Mouse (Mus musculus) olfactory bulb, adult 2 months (tissue): ENCODE measurements around the gene Impdh2. TPM values are rescaled to one million over a fixed set of nuclear protein-coding genes. Genes with fewer than 3 reads are reported as not detected.

Experiments
- H3K27ac ChIP-seq: fragments of 200-500 bp; 2 replicates; pipeline ENCODE4 v1.5.1; 2012; ENCODE audit warnings: low read depth, low read length; ENCODE audit not compliant: insufficient read depth
- H3K4me1 ChIP-seq: fragments of 200-500 bp; 2 replicates; pipeline ENCODE4 v1.6.1; 2012; ENCODE audit warnings: low read length; ENCODE audit not compliant: control insufficient read depth, insufficient read depth
- H3K4me3 ChIP-seq: fragments of 200-500 bp; 2 replicates; pipeline ENCODE4 v1.5.1; 2012; ENCODE audit warnings: mild to moderate bottlenecking, low read depth, low read length, moderate library complexity; ENCODE audit not compliant: insufficient read depth
- CTCF ChIP-seq: fragments of 200-500 bp; IDR thresholded peaks from 2 replicates; pipeline ENCODE4 v1.5.1; 2012; ENCODE audit warnings: low read depth, mild to moderate bottlenecking, low read length, moderate library complexity; ENCODE audit not compliant: insufficient read depth
- POLR2A ChIP-seq: fragments of 200-500 bp; IDR thresholded peaks from 2 replicates; pipeline ENCODE4 v1.6.1; 2012; ENCODE audit warnings: mild to moderate bottlenecking, low read depth, low read length, moderate library complexity; ENCODE audit not compliant: insufficient read depth
- WGBS: fragments of 180-500 bp; shearing (Covaris S2); methylation state at CpG from one replicate; pipeline ENCODE4 v1.1.7; 2018; 5-methylcytosine and 5-hydroxymethylcytosine counted together
- polyA plus RNA-seq: library from polyadenylated mRNA; stranded (reverse); fragments of >200 nt; gene quantifications from 2 replicates; pipeline ENCODE4 v1.2.4, GENCODE M21; 2012; ENCODE audit warnings: low replicate concordance; ENCODE audit not compliant: missing spikeins, insufficient read depth, insufficient read length

The Impdh2 gene
- polyA plus RNA-seq, 1 experiment = not detected

- H3K4me3 ChIP-seq = peak overlapping the region; percentile 86
- 15% methylated on average over 18 of the region's 18 CpGs for WGBS
Observed at GRCm38 (mm10) chr9:108567931-108568419, 7.9 kb downstream of the Impdh2 start.

GRCm38 (mm10) chr9:108568511-108568921, 8.4 kb downstream of the Impdh2 start:
- Histone ChIP-seq H3K4me1 (peaks cover 39% of the 10 kb centered on the region), H3K27ac (no peak overlapping the region), H3K4me3 (peak overlapping the region; percentile 86; the same call in 1 of the 2 replicates)
- TF ChIP-seq POLR2A (no peak), CTCF (no peak)
- 81% methylated on average over 17 of the region's 17 CpGs for WGBS

More at GRCm38 (mm10) chr9:108567931-108568419, 7.9 kb downstream of the Impdh2 start:
- Histone ChIP-seq H3K4me1 (peaks cover 34% of the 10 kb centered on the region), H3K27ac (peak overlapping the region; percentile 84)
- TF ChIP-seq CTCF (no peak), POLR2A (no peak)

GRCm38 (mm10) chr9:108569381-108570206, 9.5 kb downstream of the Impdh2 start, which contains the start of gene Dalrd3:
Gene Dalrd3 (plus strand): TSS chr9:108569886.
- 2% methylated on average over 42 of the region's 42 CpGs for WGBS
- Histone ChIP-seq H3K4me1 (peaks cover 43% of the 10 kb centered on the region), H3K27ac (peak within 1 kb of the TSS; percentile 7), H3K4me3 (peak within 1 kb of the TSS; percentile 59)
- TF ChIP-seq POLR2A (0 out of 2 replicates have a peak, but pooled peaks have one; percentile 58), CTCF (no peak; the same call in 1 of the 2 replicates)

GRCm38 (mm10) chr9:108570207-108570896, 10.3 kb downstream of the Impdh2 start:
- peaks cover 50% of the 10 kb centered on the region for H3K4me1 ChIP-seq
- H3K27ac ChIP-seq = peak overlapping the region; percentile 7
- 1% methylated on average over 40 of the region's 40 CpGs for WGBS
- H3K4me3 ChIP-seq = peak overlapping the region; percentile 59
- TF ChIP-seq POLR2A (no peak), CTCF (peak; percentile 26; the same call in 1 of the 2 replicates)

GRCm38 (mm10) chr9:108571401-108571973, 11.4 kb downstream of the Impdh2 start:
- no peak for TF ChIP-seq POLR2A
- TF ChIP-seq CTCF = no peak

GRCm38 (mm10) chr9:108572321-108572720, 12.2 kb downstream of the Impdh2 start:
- Histone ChIP-seq H3K27ac (no peak overlapping the region), H3K4me1 (peaks cover 64% of the 10 kb centered on the region), H3K4me3 (no peak overlapping the region)
- 75% methylated on average over 10 of the region's 10 CpGs for WGBS
- TF ChIP-seq CTCF (no peak), POLR2A (no peak)

More at GRCm38 (mm10) chr9:108571401-108571973, 11.4 kb downstream of the Impdh2 start:
- H3K27ac ChIP-seq = no peak overlapping the region
- WGBS = 93% methylated on average over 16 of the region's 16 CpGs
- H3K4me3 ChIP-seq = no peak overlapping the region
- peaks cover 57% of the 10 kb centered on the region for H3K4me1 ChIP-seq

GRCm38 (mm10) chr9:108573774-108574690, 13.9 kb downstream of the Impdh2 start:
- TF ChIP-seq POLR2A (no peak), CTCF (no peak)
- H3K4me3 ChIP-seq = no peak overlapping the region
- 51% methylated on average over 26 of the region's 26 CpGs for WGBS
- H3K27ac ChIP-seq = no peak overlapping the region
- H3K4me1 ChIP-seq = peaks cover 59% of the 10 kb centered on the region

GRCm38 (mm10) chr9:108574921-108575320, 14.8 kb downstream of the Impdh2 start:
- no peak overlapping the region for H3K27ac ChIP-seq
- no peak for TF ChIP-seq POLR2A
- TF ChIP-seq CTCF = no peak
- peaks cover 68% of the 10 kb centered on the region for H3K4me1 ChIP-seq
- 52% methylated on average over 12 of the region's 12 CpGs for WGBS
- H3K4me3 ChIP-seq = no peak overlapping the region
